Comparison of ENCODE assay signal across 43 mouse cellular contexts in genomic region chrX:46328707-46329106, GRCm38 (mm10). TPM values are rescaled to one million over a fixed set of nuclear protein-coding genes. Genes with fewer than 3 reads are reported as not detected.
"Had no signal": no experiment of that assay in that cellular context is flagged by ENCODE, and none has a peak within 500 bp of the region (broad histone marks: within the 10 kb centered on the region; RNA-seq: fewer than 3 reads in every experiment).

Gene Actrt1 (plus strand): TSS chrX:46329007.

- H3K36me3 ChIP-seq: heart, embryonic 10.5 days; heart, embryonic 12.5 days; heart, embryonic 13.5 days; heart, embryonic 15.5 days; hindbrain, embryonic 10.5 days; hindbrain, embryonic 12.5 days; hindbrain, embryonic 13.5 days; hindbrain, embryonic 15.5 days; intestine, embryonic 15.5 days; kidney, embryonic 15.5 days had no signal

- H3K4me1 ChIP-seq: heart, embryonic 10.5 days; heart, embryonic 12.5 days; heart, embryonic 13.5 days; heart, embryonic 15.5 days; hindbrain, embryonic 10.5 days; hindbrain, embryonic 12.5 days; hindbrain, embryonic 13.5 days; hindbrain, embryonic 15.5 days; intestine, embryonic 15.5 days; kidney, embryonic 15.5 days had no signal

- H3K27ac ChIP-seq: heart, embryonic 10.5 days; heart, embryonic 13.5 days; heart, embryonic 15.5 days; hindbrain, embryonic 10.5 days; hindbrain, embryonic 12.5 days; hindbrain, embryonic 13.5 days; hindbrain, embryonic 14.5 days; hindbrain, embryonic 15.5 days; hindbrain, postnatal 0 days; intestine, embryonic 15.5 days; kidney, embryonic 15.5 days; kidney, postnatal 0 days; layer of hippocampus, adult 2 months had no signal

- H3K4me3 ChIP-seq: heart, embryonic 10.5 days; heart, embryonic 12.5 days; heart, embryonic 13.5 days; heart, embryonic 15.5 days; hindbrain, embryonic 10.5 days; hindbrain, embryonic 12.5 days; hindbrain, embryonic 13.5 days; hindbrain, embryonic 15.5 days; intestine, embryonic 15.5 days; kidney, embryonic 15.5 days; layer of hippocampus, adult 2 months had no signal

- DNase-seq: heart, postnatal 10 days; heart, postnatal 14 days; heart, postnatal 36 days; heart, postnatal 4 days; kidney, adult 11 months; kidney, adult 18-20 months; kidney, adult 2 months; kidney, adult 8-10 months; kidney, adult 9 months; kidney, postnatal 10 days; kidney, postnatal 14 days; kidney, postnatal 25 days; kidney, postnatal 36 days; kidney, postnatal 4 days; layer of hippocampus, adult 9-11 months; layer of hippocampus, postnatal 36 days had no signal

- H3K27me3 ChIP-seq: heart, embryonic 12.5 days; heart, embryonic 13.5 days; heart, embryonic 15.5 days; hindbrain, embryonic 12.5 days; hindbrain, embryonic 13.5 days; hindbrain, embryonic 15.5 days; intestine, embryonic 15.5 days; kidney, embryonic 15.5 days had no signal

RNA-seq across cellular contexts. Expression of gene Actrt1, which starts in this region (rescaled TPM):
- polyA plus RNA-seq: heart, embryonic 10.5 days; heart, embryonic 11.5 days; heart, embryonic 12.5 days; heart, embryonic 13.5 days; heart, embryonic 14.5 days; heart, embryonic 15.5 days; heart, embryonic 16.5 days; heart, postnatal 0 days; hindbrain, embryonic 10.5 days; hindbrain, embryonic 11.5 days; hindbrain, embryonic 12.5 days; hindbrain, embryonic 13.5 days; hindbrain, embryonic 14.5 days; hindbrain, embryonic 15.5 days; hindbrain, embryonic 16.5 days; hindbrain, postnatal 0 days; inflammation-experienced regulatory T-cells, adult 6 months; intestine, embryonic 14.5 days; intestine, embryonic 15.5 days; intestine, embryonic 16.5 days; intestine, postnatal 0 days; kidney, adult 2 months; kidney, embryonic 14.5 days; kidney, embryonic 15.5 days; kidney, embryonic 16.5 days; kidney, postnatal 0 days; large intestine, adult 2 months had no signal
